Mouse (Mus musculus): ENCODE measurements around the gene Slc35f4.

Gene Slc35f4

DNA sequence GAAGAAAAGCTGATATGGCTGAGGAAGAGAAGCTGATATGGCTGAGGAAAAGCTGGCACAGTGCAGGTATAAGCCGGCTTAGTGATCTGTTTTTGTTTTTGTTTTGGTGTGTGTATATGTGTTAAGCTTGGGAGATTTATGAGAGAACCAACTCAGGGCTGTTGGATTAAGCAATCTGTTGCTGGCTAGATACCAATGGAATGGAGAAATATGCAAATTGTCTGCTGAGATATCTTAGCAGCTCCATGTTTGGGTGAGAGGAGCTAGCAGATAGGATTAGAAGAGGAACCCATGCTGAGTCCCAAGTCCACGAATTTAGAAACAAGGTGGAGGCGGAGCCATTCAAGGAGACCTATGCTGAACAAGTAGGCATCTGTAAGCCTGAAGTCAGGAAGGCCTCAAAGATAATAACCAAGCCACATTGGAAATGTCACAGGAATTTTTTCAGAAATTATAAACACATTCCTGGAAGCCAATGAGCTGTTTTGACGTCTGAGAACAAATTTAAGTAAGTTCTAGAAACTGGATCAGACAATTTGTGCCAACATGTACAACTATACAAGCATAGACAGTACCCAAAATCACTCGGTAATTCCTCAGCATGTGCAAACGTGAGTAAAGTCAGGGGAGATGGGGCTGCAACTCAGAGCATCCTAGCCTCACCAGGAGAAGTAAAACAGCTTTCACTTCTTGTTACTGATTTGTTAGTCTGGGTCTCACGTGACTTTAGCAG, 177.5 kb downstream of the Slc35f4 start:
- DNase-seq (ENCODE audit: low read depth, low spot score) = no peak

- DNase-seq (ENCODE audit: low read depth, low spot score) = no peak
These were observed 180.0 kb downstream of the Slc35f4 start for GRCm38 (mm10) chr14:49345835-49346234.

GRCm38 (mm10) chr14:49337011-49337410, 188.8 kb downstream of the Slc35f4 start:
- DNase-seq (ENCODE audit: low read depth, low spot score) = no peak

DNA sequence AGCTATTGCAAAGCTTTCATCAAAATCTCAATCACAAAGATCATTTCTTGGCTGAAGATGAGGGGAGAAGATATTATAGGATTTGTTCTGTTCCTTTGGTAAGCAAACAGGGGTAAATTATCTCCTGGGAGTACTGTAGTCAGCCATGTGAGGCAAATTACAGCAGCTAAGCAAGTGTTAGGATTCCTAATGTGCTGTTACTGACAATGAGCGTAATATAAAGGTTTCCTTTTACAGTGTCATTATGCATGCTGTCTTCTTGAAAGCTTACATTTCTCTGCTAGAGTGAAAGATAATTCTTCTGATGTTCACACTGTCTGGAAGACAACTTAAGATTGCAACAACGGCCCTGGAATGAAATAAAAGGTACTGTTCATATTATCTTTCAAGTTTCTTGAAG, 192.0 kb downstream of the Slc35f4 start:
- no peak for DNase-seq (ENCODE audit: low read depth, low spot score)

GRCm38 (mm10) chr14:49316493-49316894, 209.4 kb downstream of the Slc35f4 start:
- no peak for DNase-seq (ENCODE audit: low read depth, low spot score)

DNA sequence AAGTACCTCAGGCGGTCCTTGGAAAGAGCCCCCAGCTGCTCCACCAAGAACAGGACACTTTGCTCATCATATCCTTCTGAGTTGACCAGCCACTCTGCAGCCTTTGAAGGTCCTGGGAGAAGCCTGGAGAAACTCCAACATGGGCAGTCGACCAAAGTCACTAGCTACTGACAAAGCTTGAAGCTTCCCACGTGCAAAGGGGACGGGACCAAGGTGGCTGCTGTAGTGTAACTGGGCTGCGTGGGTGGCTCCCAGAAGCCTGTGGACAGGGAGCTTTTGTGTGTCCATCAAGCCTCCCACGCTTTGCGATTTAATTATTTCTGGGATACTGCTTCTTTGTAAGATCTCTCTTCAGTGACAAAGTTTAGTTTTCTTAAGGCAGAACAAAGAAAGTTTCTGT, 211.9 kb downstream of the Slc35f4 start:
- no peak for DNase-seq (ENCODE audit: low read depth, low spot score)

- DNase-seq (ENCODE audit: low read depth, low spot score) = no peak
These were observed 212.5 kb downstream of the Slc35f4 start for GRCm38 (mm10) chr14:49313376-49313775.

DNA sequence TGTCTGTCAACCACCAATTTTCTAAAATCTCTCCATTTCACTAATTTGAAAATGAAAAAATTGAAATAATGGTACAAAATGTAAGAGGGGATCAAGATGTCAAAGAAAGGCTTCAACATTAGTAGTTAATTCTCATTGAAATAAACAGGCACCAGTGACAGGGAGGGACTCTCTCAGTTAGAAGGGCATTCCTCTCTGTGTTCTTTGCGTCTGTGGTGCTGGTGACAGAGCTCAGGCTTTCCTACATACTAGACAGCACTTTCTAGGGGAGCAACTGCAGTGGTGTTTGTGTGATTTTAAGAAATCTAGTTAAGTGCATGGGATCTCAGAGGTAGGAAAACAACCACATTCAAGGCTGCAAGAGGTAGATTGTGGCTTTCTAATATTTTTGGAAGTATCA, 214.3 kb downstream of the Slc35f4 start:
- no peak for DNase-seq (ENCODE audit: low read depth, low spot score)

DNA sequence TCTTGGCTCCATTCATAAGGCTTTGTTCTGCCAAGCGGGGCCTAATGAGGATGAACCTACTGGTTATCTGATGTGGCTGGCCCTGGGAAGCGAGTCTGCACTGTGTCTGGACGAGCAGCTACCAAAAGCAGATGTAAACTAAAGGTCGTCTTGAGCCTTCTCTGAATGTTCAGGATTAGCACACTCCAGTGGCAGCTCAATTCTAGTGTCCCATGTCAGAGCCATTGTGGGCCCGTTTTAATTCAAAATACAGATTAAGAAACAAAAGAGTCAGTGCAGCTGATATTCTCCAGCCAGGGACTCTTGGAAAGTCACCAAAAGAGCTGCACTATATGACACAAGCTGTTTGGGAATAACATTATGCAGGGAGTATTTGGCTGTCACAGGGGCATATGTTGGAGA, 214.8 kb downstream of the Slc35f4 start:
- no peak for DNase-seq (ENCODE audit: low read depth, low spot score)

GRCm38 (mm10) chr14:49309670-49310069, 216.2 kb downstream of the Slc35f4 start:
- DNase-seq (ENCODE audit: low read depth, low spot score) = no peak

DNA sequence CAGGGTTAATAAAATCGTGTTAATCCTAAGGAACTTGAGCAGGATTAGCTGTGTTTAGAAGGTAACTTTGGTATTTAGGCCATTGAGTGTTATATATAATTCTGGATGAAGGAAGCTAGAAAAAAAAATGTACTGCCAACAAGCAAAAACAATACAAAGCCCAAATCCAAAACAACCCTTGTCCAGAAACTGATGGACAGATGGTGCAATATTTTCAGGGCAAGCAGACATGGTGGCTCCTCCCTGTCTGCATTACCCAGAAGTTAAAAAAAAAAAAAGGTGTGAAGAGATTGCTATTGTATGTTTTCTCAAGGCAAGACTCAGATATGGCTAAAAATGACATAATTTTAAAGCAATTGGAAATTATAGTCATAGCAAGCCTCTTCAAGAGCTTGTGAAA, 217.3 kb downstream of the Slc35f4 start:
- DNase-seq (ENCODE audit: low read depth, low spot score) = no peak

GRCm38 (mm10) chr14:49307842-49308241, 218.0 kb downstream of the Slc35f4 start:
- DNase-seq (ENCODE audit: low read depth, low spot score) = no peak

- DNase-seq (ENCODE audit: low read depth, low spot score) = no peak
These were observed 220.1 kb downstream of the Slc35f4 start for GRCm38 (mm10) chr14:49305534-49306409.

DNA sequence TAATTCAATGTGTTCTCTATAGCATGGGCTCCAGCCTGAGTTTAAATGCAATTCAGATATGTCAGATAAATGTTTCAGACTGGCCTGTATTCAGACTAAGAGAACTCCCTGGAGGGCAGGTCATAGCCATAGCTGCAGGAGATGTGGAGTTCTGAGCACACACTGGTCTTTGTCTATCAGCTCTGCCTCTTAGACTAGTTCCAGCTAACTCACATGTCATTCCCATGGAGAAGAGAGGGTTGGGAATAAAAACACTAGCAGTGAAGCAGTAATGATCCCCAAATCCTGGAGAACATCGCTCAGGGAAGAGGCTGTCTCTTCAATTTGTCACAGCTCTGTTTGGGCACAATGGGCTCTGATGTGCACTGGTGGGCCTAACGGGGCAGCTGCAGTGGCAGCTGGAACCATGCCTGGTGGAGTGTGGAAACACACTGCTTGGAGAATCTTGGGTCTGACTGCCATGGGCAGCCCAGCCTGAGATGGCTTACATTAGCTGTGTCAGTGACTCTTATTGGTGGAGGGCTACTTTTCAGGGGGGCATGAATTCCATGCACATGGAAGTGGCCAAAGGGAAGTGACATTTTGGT, 223.5 kb downstream of the Slc35f4 start:
- no peak for DNase-seq (ENCODE audit: low read depth, low spot score)

DNA sequence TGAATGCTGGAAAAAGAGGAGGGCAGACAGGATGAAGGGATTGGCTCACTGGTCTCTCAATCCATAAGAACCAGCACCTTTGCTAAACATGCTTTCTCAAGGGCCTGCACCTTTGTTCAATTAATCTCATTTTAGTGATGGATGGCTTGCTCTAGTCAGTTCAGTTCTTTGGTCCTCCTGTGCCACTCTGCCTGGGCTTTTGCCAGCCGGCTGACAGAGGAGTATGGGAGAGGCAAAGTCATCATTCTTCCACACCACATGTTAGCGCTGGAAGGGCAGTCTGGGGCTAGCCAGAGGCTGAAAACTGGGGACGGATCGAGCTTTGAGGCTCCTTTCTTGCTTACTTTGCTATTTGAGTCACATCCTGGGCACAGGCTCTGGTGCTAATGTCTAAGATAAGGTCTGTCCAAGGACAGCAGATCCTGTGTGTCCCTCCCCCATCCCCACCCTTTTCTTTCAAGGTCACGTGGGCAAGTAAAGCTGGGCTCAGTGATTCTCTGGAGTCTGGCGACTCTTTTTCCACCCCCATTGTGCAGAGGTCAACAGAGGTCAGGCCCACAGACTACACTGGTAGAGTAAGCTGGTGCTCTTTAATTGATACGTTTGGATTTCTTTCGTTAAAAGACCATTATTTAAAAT, 224.7 kb downstream of the Slc35f4 start:
- DNase-seq (ENCODE audit: low read depth, low spot score) = no peak

DNA sequence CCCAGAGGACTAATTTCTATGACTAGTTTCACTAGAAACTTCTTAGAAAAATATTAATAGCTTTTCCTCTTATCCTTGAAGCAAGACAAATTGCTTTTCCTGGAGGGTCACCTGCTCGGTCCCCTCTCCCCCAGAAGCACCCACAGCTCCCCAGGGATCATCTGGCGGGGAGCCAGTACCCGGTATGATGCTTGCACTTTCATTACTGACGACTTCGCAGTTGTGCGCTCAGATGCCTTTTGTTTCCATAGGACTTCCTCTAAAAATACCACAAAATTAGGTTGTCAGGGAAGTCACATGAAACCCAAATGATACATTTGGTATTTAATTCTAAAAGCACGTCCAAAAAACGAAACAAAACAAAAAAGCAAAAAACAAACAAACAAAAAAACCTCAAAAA, 225.5 kb downstream of the Slc35f4 start:
- DNase-seq (ENCODE audit: low read depth, low spot score) = no peak

DNA sequence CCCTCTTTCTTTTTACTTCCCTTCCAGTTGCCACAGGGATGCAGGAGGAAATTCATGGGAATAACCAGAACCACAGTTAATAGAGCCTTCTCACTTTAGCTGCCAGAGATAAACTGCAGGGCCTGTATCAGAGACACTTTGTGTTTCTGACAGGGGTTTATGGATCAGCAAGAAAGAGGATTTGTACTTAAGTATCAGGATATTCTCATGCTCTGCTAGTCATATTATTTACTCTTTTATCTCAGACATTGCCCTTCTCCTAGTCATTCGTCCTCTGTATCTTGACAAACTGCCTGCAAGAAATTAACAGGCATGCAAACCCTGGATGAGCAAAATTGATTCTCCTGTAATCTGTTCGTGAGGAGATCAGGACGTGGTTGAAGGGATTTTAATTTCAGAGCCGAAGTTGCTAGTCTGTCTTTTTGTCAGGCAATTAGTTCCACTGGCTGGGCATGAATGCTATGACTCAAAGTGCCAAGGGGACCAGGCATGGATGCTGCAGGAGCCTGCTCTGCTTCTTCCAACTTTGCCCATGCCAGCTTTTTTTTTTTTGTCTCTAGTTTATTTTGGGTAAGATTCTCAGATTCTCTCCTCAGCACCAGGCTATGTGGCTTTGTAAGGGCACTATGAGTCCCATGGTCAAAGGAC, 231.9 kb downstream of the Slc35f4 start:
- DNase-seq (ENCODE audit: low read depth, low spot score) = no peak

GRCm38 (mm10) chr14:49290029-49290745, 235.7 kb downstream of the Slc35f4 start:
- no peak for DNase-seq (ENCODE audit: low read depth, low spot score)

- no peak for DNase-seq (ENCODE audit: low read depth, low spot score)
These were observed 241.8 kb downstream of the Slc35f4 start for GRCm38 (mm10) chr14:49283784-49284655.

- no peak for DNase-seq (ENCODE audit: low read depth, low spot score)
These were observed 247.0 kb downstream of the Slc35f4 start for GRCm38 (mm10) chr14:49278880-49279279.

All from c-Kit-negative CD71-positive TER-119-positive erythroid progenitor cells, embryonic 14.5 days (primary cell).